Mouse (Mus musculus): Measurements from ENCODE around the gene Vps33b.

Gene Vps33b

DNA sequence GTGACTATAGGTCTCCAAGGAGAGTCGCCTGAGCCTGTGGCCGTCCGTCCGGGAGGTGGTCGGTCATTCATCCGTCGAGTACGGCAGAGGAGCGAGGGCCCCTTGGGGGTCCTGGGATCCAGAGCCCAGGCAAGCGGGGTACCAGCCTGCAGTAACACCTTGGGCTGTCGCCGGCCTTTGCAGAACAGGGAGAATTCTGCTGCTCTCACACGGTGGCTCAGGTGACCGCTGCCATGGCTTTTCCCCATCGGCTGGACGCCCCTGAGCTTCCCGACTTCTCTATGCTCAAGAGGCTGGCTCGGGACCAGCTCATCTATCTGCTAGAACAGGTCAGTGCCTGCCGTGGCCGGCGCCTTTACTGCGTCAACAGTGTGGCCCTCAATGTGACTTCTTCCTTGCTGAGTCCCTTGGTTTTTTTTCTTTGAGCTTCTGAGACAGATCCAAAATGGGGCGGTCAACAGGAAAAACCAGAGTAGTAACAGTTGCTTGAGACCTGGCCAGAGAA is 354 bp downstream of the Vps33b start:
- DNase-seq = no peak

DNA sequence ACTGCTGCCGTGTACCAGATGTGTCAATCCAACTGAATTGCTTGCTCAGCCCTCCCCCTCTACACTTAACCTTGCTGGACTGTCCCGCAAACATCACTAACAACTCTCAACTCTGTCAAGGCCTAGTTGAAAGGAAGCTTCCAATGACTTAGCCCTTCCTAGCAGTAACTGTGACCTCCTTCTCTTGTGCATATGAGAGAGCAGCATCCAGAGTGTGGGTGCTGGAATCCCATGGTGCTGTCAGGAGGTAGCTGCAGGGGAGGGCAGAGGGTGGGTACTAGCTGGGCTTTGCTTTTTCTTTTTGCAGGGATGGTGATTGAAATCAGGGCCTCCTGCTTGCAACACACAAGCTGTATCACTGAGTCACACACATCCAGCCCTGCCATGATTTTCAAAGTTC is 4.0 kb downstream of the Vps33b start:
- no peak for DNase-seq

DNA sequence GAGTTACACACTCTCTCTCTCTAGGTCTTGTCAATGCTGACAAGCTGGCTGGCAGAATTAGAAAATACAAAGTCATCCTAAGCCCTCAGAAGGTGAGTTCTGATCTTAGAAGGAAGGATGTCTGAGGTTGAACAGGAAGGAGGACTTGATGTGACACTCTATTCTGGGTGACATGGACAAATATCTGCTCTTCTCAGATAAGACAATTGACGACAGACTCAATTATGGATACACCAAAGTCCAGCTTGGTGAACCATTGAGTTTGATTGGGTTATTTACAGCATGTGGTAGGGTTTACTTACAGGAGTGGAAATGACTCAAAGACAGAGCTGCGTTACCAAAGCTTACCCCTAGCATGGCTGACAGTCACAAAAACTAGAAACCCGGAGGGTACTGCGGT is 6.9 kb downstream of the Vps33b start:
- no peak for DNase-seq

DNA sequence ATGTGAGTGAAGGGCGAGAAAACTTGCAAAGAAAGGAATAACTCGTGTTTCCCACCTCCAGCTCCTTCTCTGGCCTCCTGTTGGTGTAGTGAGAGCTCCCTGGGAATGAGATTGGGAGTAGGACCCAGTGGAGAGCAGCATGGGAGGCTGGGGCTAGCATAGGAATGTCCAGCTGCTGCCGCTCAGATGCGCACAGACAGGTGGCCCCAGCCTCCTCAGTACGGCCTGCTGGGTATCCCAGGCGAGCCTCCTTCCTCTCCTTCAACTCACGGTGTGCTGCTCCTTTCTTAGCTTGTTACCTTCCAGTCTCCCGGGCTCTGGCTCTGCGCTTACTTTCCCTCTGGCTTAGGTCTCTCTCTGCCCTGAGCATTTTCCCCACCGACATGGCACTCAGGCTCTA is 10.6 kb downstream of the Vps33b start:
- no peak for DNase-seq

DNA sequence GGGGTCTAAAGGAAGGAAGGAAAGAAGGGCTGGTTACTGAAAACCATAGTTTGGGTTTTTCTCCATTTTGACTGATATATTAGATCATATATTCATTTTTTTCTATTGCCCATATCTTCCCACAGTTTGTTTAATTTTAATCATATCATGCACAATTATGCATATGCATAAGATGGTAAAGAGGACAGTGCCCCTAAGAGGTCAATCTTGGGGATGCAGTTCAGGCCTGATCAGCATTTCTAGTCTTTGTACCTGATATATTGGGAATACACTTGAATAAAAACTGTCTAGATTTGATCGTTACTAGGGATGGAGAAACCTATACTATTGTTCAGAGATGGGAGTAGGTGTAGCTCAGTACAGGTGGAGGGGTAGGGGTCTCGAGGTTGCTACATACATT is 11.5 kb downstream of the Vps33b start:
- DNase-seq = no peak

DNA sequence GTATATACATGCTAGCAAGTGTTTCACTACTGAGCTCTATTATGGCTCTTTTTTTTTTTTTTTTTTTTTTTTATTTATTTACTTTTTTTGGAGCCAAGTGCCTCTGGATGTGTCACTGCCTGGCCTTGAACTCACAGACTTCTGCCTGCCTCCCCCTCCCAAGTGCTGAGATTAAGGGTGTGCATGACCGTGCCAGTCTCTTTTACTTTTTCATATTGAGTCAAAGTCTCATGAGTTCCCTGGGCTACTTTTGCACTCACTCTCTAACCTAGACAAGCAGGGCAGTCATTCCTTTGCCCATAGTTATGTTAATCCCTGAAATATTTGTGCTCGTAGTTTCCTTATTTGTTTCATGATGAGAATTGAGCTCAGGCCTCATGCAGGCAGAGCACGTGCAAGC is 12.2 kb downstream of the Vps33b start:
- DNase-seq = no peak

DNA sequence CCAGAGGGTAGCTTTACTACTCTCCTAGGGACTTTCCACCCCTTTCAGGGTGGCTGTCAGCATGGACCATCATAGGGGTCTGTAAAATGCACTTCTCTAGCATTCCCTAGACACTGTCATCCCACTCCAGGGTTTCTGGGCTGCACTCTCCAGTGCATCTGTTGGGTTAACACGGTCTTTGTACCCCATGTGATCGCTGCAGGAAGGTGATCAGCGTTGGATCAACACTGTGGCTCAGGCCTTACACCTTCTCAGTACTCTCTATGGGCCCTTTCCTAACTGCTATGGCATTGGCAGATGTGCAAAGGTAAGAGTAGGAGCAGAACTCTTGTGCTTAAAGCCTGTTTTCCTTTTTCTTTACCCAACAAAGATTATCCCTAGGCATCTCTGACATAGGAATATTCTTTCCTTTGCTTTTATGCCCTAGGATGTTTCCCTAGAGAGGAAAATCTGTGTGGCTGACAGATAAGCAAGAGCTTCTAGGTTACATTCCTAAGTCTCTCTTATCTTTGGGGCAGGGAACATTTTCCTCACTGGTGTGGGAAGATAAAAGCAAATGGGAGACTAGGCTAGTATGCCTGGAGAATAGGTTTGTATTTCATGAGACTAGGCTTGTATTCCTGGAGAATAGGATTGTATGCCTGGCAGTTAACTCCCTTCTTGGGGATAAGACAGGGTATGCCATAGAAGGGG is 13.9 kb downstream of the Vps33b start:
- no peak for DNase-seq

DNA sequence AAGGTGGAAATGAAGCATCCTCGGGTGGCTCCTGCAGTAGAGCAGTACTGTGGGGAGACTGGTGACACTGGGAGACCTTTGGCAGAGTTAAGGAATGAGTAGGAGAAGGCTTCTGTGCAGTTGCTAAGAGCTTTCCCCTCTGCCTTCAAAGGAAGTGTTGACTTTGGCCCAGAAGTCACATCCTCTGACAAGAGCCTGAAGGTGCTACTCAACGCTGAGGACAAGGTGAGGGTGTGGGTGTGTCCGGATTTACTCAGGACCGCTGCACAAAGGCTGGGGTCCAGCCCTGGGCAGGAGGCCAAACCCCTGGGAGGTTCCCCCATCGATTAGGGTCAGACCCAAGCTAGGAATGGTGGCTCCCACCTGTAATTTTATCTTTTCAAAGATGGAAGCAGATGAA is 14.9 kb downstream of the Vps33b start:
- DNase-seq = no peak

DNA sequence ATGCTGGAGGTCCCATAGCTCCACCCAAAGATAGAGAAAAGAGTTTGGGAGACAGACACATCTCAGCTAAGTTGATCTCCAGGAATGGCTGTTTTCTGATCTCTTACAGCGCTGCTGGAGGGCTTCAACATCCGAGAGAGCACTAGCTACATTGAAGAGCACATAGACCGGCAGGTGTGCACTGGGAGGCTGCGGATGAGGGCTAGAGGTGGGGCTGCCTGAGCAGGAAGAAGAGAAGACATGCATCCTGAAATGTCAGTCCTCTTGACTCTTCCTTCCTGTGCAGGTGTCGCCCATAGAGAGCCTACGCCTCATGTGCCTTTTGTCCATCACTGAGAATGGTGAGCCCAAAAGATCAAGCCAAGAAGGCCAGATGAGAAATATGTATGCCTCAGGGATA is 16.3 kb downstream of the Vps33b start:
- no peak for DNase-seq

DNA sequence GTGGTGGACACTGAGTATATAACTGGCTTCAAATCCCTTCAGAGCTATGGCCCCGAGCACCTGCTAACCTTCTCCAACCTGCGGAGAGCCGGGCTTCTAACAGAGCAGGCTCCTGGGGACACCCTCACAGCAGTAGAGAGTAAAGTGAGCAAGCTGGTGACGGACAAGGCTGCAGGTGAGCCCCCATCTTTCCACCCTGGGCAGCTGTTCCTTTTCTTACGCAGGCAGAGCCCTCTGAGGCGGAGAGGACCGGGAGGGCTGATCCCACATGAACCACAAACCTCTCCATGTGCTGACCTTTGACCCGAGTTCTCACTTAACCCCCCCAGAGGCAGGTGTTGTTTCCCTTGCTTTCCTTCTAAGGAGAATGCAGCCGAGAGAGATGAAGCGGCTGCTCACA is 18.3 kb downstream of the Vps33b start:
- DNase-seq = no peak

DNA sequence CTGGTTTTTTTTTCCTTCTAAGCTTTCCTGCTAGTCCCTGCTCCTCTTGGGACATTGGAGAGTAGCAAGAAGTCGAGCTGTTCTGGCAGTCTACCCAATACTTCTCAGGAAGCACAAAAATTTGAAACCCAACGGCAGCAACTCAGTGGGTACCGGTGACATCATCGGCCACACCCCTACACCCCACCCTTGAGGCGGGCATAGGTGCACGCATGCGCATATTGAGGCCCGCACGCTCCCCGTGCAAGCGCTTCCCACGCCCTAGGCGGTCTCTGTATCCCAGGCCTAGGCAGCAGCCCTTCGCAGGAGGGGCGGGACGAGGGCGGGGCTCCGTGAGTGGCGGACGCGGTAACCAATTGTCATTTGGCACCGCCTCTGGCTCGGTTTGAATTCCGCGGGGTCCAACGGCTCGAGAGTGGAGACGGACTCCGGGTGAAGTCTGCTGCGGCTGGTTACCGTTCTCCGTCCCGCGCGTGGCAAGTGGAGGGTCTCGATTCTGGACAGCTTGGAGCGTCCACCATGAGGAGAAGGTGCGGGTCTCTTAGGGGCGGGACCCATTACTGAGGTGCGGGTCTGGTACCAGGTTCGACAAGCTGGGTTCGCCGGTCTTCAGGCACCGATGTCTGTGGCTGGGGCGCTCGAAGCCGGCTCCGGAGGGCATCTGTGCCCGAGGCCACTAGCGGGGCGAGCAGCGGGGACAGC is 24.8 kb downstream of the Vps33b start, which contains the start of gene Prc1:
TSS of gene Prc1 (plus strand) at position 389 of the 702 bp plus-strand sequence.
- DNase-seq = peak; percentile 99

DNA sequence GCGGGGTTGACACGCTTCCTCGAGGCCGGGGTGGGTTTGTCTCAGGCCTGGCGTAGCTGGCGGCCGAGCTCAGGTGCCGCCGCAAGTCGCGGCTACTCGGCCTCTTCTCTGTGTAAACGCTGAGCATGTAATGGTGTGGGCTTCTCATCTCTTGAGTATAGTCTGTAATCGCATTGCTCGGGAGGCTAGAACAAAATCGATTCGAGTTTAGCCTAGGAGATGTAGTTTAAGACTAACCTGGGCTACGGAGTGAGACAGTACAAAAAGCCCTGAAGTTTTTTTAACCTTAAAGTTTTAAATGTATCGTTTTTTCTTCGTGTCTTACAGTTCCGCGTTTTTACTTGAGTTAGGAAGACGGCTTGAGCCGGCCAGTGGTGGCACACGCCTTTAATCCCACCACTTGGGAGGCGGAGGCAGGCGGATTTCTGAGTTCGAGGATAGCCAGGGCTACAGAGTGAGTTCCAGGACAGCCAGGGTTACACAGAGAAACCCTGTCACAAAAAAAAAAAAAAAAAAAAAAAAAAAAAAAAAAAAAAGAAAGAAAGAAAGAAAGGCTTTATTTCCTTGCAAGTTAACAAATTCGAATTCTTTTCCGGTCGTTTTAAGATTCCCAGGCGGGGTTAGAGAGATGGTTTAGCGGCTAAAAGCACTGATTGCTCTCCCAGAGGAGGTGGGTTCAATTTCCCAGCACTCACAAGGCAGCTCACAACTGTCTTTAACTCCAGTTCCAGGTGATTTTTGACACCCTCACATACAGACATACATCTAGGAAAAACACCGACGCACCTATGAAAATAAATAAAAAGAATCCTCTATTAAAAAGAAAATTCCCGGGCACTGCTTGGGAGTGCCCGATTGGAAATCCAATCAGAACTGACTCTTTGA is 25.6 kb downstream of the Vps33b start:
- no peak for DNase-seq

DNA sequence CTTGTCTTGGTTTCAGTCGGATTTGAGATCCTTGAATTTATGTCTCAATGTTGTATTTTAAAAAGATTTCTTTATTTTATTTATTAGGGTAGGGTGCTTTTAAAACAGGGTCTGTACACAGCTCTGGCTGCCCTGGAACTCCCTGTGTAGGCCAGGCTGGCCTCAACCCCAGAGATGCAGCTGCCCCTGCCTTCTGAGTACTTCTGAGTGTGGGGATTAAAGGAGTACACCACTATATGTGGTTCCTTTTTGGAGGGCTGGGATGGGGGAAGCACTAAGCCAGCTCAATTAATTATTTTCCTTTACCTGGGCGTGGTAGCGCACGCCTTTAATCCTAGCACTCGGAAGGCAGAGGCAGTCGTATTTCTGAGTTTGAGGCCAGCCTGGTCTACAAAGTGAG is 27.0 kb downstream of the Vps33b start:
- no peak for DNase-seq

DNA sequence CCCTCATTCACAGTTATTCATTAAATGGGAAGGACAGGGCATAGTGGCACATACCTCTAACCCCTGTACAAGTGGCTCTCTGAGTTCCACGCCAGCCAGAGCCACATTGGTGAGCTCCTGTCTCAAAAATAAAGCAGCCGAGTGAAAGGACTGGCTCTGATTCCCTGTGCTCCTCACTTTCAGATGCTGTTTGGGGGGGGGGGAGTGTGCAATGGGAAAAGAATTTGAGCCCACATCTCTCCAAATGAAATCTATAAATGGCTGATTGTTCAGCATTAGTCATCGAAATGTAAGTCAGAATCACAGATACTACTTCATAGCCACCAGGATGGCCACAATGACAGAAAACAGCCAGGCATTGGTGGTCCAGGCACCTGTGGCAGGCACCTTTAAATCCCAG is 27.6 kb downstream of the Vps33b start:
- no peak for DNase-seq

DNA sequence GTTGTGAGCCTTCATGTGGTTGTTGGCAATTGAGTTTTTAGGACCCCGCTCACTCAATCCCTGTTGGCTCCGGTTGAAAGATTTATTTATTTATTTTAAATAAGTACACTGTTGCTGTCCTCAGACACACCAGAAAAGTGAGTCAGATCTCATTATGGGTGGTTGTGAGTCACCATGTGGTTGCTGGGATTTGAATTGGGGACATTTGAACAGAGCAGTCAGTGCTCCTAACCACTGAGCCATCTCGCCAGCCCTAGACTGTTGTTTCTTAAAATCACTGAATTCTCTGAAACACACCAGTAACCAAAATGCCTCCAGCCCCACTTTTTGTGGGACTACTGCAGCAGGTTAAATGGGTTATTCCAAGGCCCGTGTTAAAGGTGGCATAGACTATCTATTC is 29.3 kb downstream of the Vps33b start:
- DNase-seq = no peak

DNA sequence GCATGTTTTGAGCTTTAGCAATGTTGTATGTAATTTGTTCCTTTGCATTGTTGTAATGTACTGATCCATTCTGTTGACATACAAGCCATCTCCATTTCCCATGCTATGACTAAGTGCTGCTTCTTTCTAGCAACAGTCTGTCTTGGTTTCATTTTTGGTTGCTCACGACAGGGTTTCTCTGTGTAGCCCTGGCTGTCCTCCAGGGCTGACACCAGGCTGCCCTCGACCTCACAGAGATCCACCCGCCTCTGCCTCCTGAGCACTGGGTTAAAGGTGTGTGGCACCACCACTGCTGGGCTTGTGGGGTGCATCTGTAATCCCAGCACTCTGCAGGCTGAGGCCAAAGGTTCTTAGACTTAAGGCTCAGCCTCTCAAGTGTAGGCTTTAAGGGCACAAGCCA is 30.1 kb downstream of the Vps33b start:
- no peak for DNase-seq

DNA sequence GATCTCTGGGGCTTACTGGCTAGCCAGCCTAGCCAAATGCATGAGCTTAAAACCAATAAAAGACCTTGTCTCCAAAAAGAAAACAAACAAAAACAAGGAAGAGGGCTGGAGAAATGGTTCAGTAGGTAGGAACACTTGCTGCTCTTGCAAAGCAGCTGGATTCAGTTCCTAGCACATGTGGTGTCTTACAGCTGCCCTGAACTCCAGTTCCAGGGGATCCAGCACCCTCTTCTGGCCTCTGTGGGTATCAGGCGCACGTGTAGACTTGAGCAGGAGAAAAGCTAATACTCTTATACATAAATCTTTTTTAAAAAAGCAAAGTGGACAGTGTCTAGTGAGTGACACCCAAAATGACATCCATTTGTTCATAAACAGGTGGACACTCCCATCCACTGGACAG is 32.1 kb downstream of the Vps33b start:
- DNase-seq = no peak

DNA sequence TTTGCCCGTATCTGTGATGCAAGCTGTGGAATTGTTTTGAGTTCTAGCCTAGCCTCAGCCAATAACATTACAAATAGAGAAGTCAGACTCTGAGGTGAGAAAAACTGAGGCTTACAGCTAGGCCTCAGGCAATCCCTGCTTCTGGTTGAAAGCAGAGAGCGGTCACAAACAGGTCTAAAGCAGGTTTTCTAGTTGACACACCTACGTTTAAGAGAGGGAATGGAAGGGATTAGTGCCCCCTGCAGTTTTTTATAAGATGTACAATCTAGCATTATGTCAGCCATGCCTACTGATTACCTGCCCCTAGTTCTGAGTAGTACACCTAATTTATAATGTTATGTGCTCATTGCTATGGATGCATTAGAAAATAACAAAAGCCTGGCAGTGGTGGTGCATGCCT is 38.3 kb downstream of the Vps33b start:
- no peak for DNase-seq

DNA sequence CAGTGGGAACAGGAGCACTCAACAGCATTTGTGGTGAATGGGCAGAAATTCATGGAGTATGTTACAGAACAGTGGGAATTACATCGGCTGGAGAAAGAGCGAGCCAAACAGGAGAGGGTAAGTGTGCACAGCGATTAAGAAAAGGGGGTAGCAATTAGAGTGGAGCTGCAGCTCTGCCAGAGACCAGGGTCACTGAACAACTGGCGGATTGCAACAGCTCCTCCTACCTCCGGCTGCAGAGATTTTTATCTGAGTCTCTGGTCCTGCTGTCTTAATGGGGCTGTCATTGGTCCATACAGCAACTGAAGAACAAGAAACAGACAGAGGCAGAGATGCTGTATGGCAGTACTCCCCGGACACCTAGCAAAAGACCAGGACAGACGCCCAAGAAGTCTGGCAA is 41.3 kb downstream of the Vps33b start:
- DNase-seq = no peak

DNA sequence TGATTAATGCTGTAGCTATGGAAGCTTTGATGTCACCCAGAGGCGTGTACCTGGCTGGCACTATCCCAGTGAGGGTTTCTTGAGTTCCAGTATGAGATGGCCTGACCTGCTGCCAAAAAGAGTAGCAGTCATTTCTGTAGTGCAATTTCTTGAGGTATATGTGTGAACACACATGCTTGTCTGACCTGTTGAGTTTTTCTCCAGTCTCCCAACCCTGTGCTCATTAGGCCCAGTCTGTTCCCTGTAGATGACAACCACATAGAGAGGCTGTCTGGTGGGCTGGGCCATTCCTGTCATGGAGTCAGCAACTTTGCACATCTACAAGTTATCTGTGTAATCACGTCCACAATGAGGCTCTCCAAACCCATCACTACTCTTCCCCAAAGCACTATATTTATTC is 46.3 kb downstream of the Vps33b start:
- no peak for DNase-seq

DNA sequence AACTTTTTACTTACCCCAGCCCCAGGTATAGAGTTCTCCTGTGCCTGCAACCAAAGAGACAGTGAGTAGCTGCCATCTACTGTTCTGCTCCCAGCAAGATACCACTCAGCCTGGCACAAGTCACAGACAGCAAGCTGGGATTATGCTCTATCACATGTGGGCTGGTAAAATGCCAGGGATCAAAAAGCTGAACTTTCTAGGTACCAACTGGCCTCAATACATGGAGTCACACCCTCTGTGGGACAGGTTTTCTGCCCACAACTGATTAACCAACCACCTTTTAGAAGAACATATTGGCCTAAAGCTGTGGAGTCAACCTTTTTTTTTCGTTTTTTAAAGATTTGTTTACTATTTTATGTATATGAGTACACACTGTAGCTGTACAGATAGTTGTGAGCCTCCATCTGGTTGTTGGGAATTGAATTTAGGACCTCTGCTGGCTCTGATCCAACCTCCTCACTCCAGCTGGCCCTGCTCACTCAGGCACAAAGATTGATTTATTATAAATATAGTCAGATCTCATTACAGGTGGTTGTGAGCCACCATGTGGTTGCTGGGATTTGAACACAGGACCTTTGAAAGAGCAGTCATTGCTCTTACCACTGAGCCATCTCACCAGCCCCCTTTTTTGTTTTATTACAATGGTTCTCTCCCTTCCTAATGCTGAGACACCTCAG is 48.1 kb downstream of the Vps33b start:
- DNase-seq = no peak

DNA sequence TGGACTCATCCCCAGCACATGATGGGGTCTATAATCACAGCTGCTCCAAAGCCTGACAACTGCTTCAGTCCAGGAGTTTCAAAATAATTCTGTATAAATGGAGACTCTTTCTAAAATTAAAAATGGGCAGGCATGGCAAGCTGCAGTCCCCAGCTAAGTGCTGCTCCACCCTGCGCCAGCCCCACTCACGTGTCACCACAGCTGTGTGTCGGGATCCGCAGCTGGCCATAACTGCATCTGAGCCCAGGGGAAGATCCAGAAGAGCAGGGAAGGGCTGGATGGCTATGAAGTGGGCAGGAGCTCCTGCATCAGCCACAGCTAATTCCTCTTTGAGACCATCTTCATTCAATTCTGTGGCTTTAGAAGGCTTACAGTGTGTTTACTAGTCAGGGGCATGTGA is 49.2 kb downstream of the Vps33b start:
- DNase-seq = no peak

DNA sequence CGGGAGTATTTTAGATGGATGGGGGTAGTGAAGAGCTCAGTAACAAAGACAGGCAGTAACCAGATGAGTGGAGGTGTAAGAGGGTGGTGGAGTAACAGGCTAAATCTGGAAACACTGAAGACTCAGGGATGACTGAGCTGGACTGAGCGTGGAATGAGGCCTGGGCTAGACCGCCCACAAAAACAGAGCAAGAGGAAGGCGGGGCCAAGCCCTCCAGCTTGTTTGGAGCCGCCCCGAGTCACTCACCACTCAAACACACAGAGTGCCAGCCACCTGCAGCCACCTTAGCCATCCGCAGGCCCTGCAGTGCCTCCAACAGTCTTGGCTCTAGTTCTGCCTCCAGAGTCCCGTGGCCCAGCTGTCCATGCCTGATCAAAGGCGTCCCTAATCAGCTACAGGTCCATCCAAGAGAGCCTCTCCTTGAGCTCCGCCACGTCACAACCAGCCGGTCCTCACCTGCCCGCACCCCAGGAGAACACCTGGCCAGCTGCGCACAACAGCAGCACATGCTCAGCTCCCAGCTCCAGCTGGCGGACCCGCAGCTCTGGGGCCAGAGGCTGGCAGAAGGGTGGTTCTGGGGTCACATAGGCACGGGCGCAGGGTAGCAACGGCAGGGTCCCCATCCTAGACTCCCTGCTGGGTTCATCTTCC is 50.5 kb downstream of the Vps33b start:
- no peak for DNase-seq
